Mouse (Mus musculus): ENCODE results near the gene Sema3f.

Sema3f gene

DNA sequence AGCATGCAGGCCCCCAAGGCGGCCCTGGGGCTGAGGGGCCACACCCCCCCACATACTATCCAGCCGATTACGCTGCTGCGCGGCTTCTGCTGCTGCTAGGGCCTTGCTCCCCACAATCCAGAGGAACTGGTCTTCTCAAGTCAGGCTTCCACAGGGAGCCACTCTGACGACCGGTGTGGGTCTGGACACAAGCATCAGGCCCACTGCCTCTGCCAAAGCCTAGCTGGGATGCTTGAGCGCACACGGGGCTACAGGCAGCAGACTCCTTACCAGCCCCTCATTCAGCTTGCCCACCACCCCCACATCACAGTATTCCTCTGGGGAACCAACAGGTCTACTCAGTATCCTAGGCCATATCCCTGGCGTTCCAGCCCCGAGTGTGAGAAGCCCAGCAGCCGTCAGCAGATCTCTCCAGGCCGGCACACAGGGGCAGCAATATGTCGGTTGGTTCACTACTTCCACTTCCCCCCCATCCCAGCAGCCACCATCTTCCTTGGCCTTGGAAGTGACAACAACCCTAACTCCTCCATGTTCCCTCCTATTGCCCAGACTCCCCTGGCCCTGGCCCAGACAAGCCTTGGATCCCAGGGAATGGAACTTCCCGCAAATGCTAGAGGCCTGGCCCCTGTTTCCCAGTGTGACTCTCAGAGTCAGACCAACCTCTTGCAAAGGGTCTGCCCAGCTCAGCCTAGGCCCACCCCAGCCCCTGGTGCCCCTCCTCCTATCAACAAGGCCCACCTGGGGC lies 76.4 kb downstream of the Sema3f start:
- DNase-seq (ENCODE audit: extremely low read depth, low read depth), result no peak

DNA sequence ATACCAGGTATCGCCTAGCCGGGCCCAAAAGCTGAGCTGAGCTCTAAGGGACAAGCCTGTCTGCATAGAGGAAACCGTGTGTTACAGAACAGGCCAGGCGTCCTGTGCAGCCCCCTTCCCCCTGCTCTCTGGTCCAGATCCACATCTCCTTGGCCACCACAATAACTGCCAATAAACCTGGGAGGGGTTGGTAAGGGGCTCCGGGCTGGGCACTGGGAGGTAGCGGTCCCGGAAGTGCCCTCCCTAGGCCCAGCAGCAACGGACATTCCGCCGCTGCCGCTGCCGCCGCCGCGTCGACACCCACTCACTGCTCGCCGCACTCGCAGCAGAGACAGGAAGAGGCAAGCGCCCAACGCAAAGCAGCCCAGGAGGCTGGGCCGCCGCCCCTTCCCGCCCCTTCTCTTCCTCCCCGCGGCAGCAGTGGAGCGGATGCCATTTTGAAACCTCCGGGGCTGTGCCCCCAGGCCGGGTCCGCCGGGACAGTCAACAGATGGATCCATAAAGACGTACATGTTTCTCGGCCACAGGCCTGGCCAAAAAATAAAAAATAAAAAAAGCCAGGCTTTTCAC lies 77.1 kb downstream of the Sema3f start:
- no peak for DNase-seq (ENCODE audit: extremely low read depth, low read depth)

DNA sequence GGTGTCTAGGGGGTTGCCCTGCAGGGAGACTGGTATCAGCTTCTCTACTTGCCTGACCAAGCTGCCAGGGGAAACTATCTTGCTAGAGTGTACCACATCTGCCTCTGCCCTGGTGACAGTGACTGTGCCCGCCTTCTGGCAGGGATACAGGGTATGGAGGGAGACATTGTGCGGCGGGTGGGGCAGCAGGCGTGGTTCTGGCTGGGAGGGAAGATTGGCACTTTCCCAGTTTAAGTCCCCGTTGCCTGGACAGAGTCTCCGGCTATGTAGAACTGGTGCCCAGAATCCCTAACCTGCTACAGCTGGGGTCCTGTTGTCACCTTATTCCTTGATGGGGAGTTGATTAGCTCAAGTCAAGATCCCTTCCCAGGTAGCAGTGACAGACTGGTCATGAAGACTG lies 77.8 kb downstream of the Sema3f start:
- no peak for DNase-seq (ENCODE audit: extremely low read depth, low read depth)

DNA sequence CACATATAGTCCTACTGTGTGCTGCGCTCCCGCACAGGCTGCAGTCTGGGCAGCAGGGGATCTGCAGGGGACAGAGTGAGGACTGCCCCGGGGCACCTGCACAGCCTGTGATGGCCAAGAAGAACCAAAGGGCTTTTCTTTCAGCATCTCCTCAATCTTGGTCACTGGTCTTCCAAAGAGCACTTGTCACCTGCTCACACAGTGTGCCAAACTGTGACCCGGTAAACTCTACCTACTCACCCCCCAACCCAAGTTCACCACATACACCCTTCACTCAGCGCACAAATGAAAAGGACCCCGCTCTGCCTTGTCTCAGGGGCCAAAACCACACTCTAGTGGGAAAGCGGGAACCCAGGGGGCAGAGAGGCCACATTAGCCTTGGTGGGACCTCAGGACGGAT lies 78.4 kb downstream of the Sema3f start:
- DNase-seq (ENCODE audit: extremely low read depth, low read depth), result no peak

All from MEL-GATA-1-ER (cell line).